Mouse (Mus musculus) neural tube, embryonic 11.5 days (tissue): ENCODE measurements around the gene Tmem108. TPM values are rescaled to one million over a fixed set of nuclear protein-coding genes. Genes with fewer than 3 reads are reported as not detected.

Experiments used
- ATAC-seq: fragments of 200-750 bp; cut with Nextera tagmentation; 2 replicates; pipeline ENCODE4 v1.8.0; 2017; ENCODE audit warnings: moderate number of reproducible peaks, mild to moderate bottlenecking, moderate TSS enrichment, moderate library complexity; ENCODE audit not compliant: insufficient read depth, low FRiP score, low TSS enrichment
- DNase-seq: peaks from one replicate; pipeline ENCODE4 v3.0.0-alpha.2; 2015; ENCODE audit warnings: low spot score
- H3K27ac ChIP-seq: fragments of 300-500 bp; sonication (generic); 2 replicates; pipeline ENCODE4 v1.5.1; 2014; ENCODE audit warnings: low read depth, mild to moderate bottlenecking, low read length
- H3K27me3 ChIP-seq: fragments of 300-500 bp; sonication (generic); 2 replicates; pipeline ENCODE4 v1.6.1; 2014; ENCODE audit warnings: mild to moderate bottlenecking, low read length, mixed read lengths; ENCODE audit not compliant: control insufficient read depth, insufficient read depth
- H3K36me3 ChIP-seq: fragments of 300-500 bp; sonication (generic); 2 replicates; pipeline ENCODE4 v1.6.1; 2014; ENCODE audit warnings: mild to moderate bottlenecking, low read length, moderate library complexity, mixed read lengths; ENCODE audit not compliant: control insufficient read depth, insufficient read depth
- H3K4me1 ChIP-seq: fragments of 300-500 bp; sonication (generic); 2 replicates; pipeline ENCODE4 v1.6.1; 2014; ENCODE audit warnings: low read length, mixed read lengths; ENCODE audit not compliant: control insufficient read depth, insufficient read depth
- H3K4me2 ChIP-seq: fragments of 300-500 bp; sonication (generic); 2 replicates; pipeline ENCODE4 v1.6.1; 2014; ENCODE audit warnings: low read depth, mild to moderate bottlenecking, moderate library complexity
- H3K4me3 ChIP-seq: fragments of 300-500 bp; sonication (generic); 2 replicates; pipeline ENCODE4 v1.5.1; 2014; ENCODE audit warnings: low read depth, low read length
- H3K9ac ChIP-seq: fragments of 300-500 bp; sonication (generic); 2 replicates; pipeline ENCODE4 v1.6.1; 2014; ENCODE audit warnings: mild to moderate bottlenecking, low read length
- H3K9me3 ChIP-seq: fragments of 300-500 bp; sonication (generic); 2 replicates; pipeline ENCODE4 v1.6.1; 2016; ENCODE audit warnings: low read length; ENCODE audit not compliant: control insufficient read depth
- WGBS: fragments of 180-500 bp; shearing (Covaris S2); extraction: QIAGEN DNeasy Blood & Tissue Kit; methylation state at CpG from one replicate; pipeline ENCODE4 v1.1.7; 2014; 5-methylcytosine and 5-hydroxymethylcytosine counted together
- polyA plus RNA-seq: library from polyadenylated mRNA; unstranded; fragments of >200 nt; fragmentation: Nextera tagmentation; extraction: Ambion mirVana; gene quantifications from 2 replicates; pipeline ENCODE4 v1.2.1, GENCODE M21; 2014

Tmem108 gene
- polyA plus RNA-seq, 1 experiment from 2014 or later = 19.9 TPM

- 51% methylated on average over 7 of the region's 7 CpGs for WGBS
- Histone ChIP-seq H3K27me3 (no peaks in the 10 kb centered on the region), H3K27ac (no peak overlapping the region), H3K9ac (no peak overlapping the region), H3K9me3 (no peaks in the 10 kb centered on the region), H3K4me2 (no peak overlapping the region), H3K4me3 (no peak overlapping the region), H3K4me1 (0 out of 2 replicates have a peak, but pooled peaks cover 2% of the 10 kb centered on the region), H3K36me3 (no peaks in the 10 kb centered on the region)
- no peak for ATAC-seq
- DNase-seq = no peak
Observed at GRCm38 (mm10) chr9:103443824-103444185, 317.8 kb downstream of the Tmem108 start.

GRCm38 (mm10) chr9:103443121-103443823 is 318.4 kb downstream of the Tmem108 start:
- DNase-seq = peak; percentile 50
- Histone ChIP-seq H3K27me3 (no peaks in the 10 kb centered on the region), H3K36me3 (no peaks in the 10 kb centered on the region), H3K4me2 (no peak overlapping the region), H3K4me3 (no peak overlapping the region), H3K27ac (0 out of 2 replicates have a peak overlapping the region, but pooled peaks have one; percentile 49), H3K9ac (no peak overlapping the region), H3K4me1 (0 out of 2 replicates have a peak, but pooled peaks cover 2% of the 10 kb centered on the region), H3K9me3 (no peaks in the 10 kb centered on the region)
- no peak for ATAC-seq
- 49% methylated on average over 13 of the region's 13 CpGs for WGBS

- 64% methylated on average over 3 of the region's 3 CpGs for WGBS
- Histone ChIP-seq H3K36me3 (no peaks in the 10 kb centered on the region), H3K9ac (no peak overlapping the region), H3K4me1 (0 out of 2 replicates have a peak, but pooled peaks cover 2% of the 10 kb centered on the region), H3K27ac (no peak overlapping the region), H3K9me3 (no peaks in the 10 kb centered on the region), H3K4me2 (no peak overlapping the region), H3K4me3 (no peak overlapping the region), H3K27me3 (no peaks in the 10 kb centered on the region)
- no peak for DNase-seq
- no peak for ATAC-seq
Observed at GRCm38 (mm10) chr9:103440597-103440996, 321.0 kb downstream of the Tmem108 start.

GRCm38 (mm10) chr9:103437104-103437503 is 324.5 kb downstream of the Tmem108 start:
- ATAC-seq (no peak), DNase-seq (no peak)
- Histone ChIP-seq H3K4me1 (no peaks in the 10 kb centered on the region), H3K9me3 (no peaks in the 10 kb centered on the region), H3K9ac (no peak overlapping the region), H3K27ac (no peak overlapping the region), H3K27me3 (no peaks in the 10 kb centered on the region), H3K36me3 (no peaks in the 10 kb centered on the region), H3K4me2 (no peak overlapping the region), H3K4me3 (no peak overlapping the region)
- 77% methylated on average over 5 of the region's 5 CpGs for WGBS

GRCm38 (mm10) chr9:103434116-103434515 is 327.5 kb downstream of the Tmem108 start:
- DNase-seq (no peak), ATAC-seq (no peak)
- Histone ChIP-seq H3K27ac (no peak overlapping the region), H3K9me3 (no peaks in the 10 kb centered on the region), H3K27me3 (no peaks in the 10 kb centered on the region), H3K4me1 (no peaks in the 10 kb centered on the region), H3K4me3 (no peak overlapping the region), H3K9ac (no peak overlapping the region), H3K36me3 (no peaks in the 10 kb centered on the region), H3K4me2 (no peak overlapping the region)
- 53% methylated on average over 4 of the region's 4 CpGs for WGBS

Other genes starting within 250 kb of the Tmem108 start
- gene Nphp3, start 240.7 kb upstream of the Tmem108 start, polyA plus RNA-seq = 3.6 and 5.4 TPM in 2 replicates